Mouse (Mus musculus): Measurements from ENCODE around the gene Trank1.

Trank1 gene

DNA sequence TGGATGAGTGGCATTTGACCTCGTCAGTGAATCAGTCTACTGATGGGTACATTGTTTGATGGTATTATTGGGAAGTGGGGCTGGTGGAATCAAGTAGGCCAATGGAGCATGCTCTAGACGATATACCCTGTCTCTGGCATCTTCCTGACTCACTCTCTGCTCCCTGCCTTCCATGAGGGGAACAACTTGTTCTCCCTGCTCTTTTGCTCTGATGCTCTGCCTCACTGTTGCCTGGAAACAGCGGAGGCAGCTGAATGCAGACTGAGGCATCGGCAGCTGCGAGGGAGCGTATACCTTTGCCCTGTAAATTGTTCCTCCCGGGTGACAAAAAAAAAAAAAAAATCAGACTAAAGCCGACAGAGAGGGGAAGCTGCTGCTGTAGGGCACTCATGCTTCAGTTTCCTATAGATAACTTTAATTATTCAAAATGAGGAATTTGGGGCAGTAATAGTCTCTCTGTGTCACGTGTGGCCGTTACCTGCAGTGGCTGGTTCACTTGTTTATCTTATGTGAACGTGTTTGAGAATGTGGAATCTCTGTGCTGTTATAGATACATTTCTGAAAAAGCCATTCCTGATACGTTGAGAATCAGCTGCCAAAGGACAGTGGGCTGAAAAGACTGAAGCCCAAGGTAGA lies 9.2 kb upstream of the Trank1 start:
- no peak for DNase-seq (ENCODE audit: low spot score)

DNA sequence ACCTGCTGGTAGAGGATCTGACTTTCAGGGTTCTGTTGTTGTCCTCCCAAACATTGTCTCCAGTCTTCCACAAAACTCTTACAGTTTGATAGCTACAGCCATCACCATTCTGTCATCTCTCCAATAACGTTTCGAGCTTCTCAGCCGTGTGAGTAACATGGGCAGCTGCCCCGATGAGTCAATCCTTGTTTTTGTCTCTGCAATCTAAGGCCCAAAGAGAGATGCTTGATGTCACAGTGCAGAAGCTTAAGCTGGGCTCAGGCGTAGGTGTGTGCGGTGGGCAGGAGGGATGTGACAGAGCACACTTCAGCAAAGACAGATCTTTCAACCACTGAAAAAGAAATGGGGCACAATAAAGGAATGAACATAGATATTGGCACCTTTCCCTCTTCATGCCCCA lies 7.5 kb upstream of the Trank1 start:
- DNase-seq (ENCODE audit: low spot score) = no peak

DNA sequence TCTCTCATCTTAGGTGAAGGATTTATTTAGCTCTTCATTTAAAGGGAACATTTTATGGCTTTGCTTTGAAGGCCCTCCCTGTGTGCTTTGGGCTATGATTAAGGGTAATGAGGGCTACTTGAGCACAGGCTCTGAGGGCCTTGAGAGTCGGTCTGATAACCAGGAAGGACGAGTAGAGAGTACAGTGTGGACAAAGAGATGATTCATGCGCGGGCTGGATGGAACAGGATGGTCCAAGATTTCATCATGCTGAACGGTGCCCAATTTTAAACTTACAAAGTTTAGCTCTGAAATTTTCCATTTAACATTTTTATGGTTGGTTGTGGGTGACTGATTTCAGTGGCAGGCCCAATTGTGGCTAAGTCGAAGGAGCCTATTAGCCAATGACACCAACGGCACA lies 5.4 kb upstream of the Trank1 start:
- DNase-seq (ENCODE audit: low spot score) = no peak

DNA sequence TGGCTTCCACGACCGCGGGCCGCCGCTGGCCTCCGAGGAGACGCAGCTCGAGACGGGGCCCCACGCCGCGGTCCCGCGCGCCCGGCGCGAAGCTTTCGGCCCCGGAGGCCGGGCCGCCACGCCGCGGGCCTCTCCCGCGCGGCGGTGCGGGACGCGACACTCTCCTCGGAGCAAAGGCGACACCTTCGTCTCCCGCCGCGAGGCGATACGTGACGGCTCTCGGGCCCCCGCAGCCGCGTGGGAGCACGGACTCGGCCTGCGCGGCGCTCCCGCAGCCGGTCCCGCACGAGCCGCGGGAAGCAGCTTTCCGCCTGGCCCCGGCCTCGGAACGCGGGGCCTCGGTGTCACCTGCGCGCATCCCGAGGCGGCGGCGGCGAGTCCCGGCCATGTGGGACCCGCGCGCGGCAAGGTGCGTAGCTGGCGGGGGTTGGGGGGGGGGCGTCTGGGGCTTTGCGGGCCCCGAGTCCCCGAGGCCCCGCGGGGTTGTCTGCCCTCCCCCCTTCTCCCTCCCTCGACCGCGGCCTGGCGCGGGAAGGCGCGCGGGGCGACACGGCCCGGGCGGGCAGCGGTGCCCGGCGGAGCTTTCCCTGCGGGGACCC lies 403 bp downstream of the Trank1 start:
- DNase-seq (ENCODE audit: low spot score) = no peak

DNA sequence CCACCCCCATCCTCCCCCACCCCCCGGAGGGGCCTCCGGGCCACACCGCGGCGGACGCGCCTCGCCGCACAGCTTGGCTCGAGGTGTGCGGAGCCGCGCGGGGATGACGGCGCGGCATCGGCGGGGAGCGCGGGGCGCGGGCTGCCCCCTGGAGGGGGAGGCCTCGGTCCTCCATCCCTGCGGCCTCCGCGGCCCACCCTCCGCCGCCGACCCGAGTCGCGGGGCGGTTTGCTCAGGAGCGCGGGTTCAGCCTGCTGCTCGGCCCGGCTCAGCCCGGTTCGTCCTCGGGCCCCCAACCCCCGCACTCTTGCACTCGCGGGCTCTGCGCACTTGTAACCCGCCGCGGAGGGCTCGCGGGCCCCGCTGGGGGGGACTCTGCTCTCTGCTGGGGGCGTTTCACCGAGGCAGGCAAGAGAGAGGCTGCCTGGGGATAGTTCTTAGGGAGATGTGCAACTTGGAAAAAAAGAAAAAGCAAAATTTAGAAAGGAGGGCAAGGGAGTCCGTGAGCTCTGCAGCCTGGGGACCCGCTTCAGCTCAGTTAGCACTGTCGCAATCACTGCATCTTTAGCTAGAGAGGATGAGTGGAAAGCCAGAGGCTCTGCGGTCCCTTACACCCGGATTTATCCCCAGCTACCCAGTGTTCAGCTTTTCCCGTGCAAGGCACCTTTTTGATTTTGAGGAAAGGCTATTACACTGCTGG lies 1.1 kb downstream of the Trank1 start:
- peak; percentile 57 for DNase-seq (ENCODE audit: low spot score)

DNA sequence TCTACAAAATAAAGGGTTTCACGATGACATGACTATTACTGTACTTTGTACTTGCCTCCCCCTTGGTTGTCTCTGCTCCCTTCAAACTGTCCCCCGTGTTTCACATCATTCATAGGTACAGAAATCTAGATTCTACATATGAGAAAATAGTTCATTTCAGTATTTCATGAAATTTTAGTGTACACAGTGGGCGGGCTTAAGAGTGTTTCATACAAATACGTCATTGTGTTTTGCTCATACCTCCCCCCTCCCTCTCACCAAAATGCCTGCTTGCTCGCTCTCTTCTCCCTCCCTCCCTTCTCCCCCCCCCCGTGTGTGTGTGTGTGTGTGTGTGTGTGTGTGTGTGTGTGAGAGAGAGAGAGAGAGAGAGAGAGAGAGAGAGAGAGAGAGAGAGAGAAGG lies 1.8 kb downstream of the Trank1 start:
- no peak for DNase-seq (ENCODE audit: low spot score)

DNA sequence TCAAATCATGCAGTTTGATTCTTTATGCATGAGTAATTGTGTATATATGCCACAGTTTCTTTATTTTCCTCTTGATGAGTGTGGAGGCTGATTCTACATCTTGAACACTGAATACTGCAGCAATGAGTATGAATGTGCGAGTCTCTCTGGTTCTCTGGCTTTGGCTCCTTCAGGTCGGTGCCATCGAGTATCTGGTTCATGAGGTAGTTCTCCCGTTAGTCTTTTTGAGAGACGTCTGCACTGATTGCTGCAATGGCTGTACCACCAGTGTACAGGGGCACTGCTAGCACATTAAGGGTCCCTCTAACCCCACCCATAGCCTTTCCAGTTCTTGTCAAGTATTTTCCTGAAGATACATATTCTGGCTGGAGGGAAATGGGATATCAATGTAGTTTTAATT lies 2.3 kb downstream of the Trank1 start:
- no peak for DNase-seq (ENCODE audit: low spot score)

DNA sequence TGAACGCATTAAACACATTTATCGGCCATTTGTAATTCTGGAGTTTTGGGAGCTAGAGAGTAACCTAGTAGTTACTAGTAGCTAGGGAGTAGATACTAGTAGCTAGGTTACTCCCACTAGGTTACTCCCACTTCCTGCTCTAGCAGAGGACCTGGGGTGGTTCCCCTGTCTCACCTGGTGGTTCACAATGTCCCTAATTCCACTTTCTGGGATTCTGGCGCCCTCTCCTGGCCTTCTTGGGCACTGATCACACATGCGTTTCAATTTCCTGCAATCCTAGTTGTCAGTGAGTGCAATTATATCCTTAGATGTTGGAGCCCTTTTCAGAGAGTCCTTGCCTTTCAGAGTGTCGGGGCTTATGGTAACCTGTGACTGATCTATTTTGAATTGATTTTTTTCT lies 2.7 kb downstream of the Trank1 start:
- peak; percentile 72 for DNase-seq (ENCODE audit: low spot score)

DNA sequence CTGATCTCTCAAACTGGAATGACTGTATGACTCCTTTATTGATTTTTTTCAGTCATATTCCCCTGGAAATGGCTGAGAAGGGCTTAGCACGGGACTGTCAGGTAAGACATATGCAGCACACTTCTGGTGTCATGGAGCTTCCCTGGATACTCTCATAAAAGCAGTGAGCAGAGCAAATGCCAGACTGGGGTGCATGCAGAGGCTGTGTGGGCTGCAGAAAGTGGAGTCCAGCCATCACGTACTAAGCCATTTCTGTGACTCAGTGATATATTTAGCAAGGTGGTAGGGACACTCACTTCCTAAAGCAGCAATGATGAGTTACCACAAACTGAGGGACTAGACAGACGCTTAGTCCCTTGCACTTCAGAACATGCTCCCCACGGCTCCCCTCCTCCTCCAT lies 9.4 kb downstream of the Trank1 start:
- no peak for DNase-seq (ENCODE audit: low spot score)

GRCm38 (mm10) chr9:111324881-111325280 lies 13.3 kb downstream of the Trank1 start:
- no peak for DNase-seq (ENCODE audit: low spot score)

- no peak for DNase-seq (ENCODE audit: low spot score)
Measured at GRCm38 (mm10) chr9:111329881-111330280, 18.3 kb downstream of the Trank1 start.

DNA sequence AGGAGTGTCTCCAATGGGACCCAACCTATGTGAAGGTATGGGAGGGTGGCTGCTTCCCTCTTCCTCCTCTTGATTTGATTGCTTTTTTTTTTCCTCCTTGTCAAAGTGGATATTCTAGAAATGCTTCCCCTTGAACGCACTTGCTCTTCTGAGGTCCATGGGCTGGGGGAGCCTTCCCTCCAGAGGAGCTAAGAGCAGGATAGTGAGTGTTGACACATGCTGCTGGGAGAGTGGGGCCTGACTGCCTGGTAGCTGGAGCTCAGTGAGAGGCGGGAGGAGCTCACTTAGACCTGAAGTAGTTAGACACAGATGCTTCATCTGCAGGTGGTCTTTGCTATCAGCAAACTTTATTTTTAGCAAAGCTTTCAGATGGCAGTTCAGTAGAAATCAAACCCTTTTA lies 22.3 kb downstream of the Trank1 start:
- DNase-seq (ENCODE audit: low spot score) = no peak

DNA sequence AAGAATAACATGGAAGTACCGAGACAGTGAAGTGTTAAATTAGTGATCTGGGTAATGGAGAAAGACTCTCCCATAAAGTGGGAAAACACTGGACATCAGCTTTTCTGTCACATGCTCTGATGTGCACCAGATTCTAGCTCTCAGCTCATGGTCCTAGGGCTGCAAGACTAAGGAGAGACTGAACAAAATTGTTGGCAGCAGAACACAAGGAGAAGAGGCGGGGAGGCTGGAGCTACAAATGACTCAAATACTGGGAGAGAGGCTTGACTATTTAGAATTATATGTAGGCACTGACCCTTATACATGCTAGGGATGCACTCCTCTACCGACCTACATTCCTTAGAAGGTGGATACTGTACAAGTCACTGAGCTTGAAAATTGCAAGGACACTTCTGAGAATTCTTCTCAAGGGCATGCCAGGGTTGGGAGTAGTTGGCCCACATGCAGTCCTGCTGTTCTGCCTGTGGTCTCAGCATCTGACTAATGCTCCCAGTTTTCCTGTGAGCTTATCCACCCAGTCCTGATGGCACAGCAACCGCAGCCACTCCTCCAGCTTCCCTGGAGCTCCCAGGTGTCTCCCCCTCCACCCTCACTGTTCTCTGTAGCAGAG lies 23.1 kb downstream of the Trank1 start:
- no peak for DNase-seq (ENCODE audit: low spot score)

- DNase-seq (ENCODE audit: low spot score) = no peak
Measured at GRCm38 (mm10) chr9:111351233-111351632, 39.7 kb downstream of the Trank1 start.

DNA sequence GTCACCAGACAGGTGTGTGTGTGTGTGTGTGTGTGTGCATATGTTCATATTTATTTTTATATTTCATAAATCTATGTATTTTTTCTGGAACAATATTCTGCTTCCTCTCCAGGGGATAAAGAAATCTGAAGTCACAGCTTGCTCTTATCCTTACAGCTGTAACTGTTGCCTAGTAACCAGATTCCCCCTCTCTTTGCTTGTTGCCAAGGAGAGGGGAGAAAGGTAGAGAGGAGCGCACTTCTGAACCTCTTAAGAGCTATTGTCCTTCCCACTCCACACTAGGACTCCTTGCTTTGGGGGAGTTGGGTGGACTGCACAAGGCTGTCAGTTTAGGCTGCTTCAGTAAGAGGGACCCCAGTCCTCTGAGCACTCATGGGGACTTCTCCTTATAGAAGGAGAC lies 40.1 kb downstream of the Trank1 start:
- DNase-seq (ENCODE audit: low spot score) = peak; percentile 7

- no peak for DNase-seq (ENCODE audit: low spot score)
Measured at GRCm38 (mm10) chr9:111352646-111353045, 41.1 kb downstream of the Trank1 start.

DNA sequence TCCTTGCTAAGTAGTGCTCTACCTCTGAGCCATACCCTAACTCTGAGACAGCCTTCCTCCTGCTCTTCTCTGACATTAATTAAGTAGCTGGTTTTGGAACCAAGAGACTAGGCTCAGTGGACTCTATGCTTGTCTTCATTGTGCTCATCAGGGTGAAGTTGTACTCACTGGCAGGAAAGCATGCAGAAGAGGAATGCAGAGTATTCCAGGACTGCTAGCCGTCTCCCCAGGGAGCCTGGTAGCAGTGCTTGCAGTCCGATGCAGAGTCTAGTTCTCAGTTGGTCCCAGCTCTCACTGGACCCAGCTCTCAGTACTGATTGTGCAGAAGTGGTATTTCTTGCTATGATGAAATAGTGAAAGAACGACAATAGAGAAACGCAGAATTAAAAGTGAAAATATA lies 43.5 kb downstream of the Trank1 start:
- DNase-seq (ENCODE audit: low spot score) = peak; percentile 44

- DNase-seq (ENCODE audit: low spot score) = peak; percentile 62
Measured at GRCm38 (mm10) chr9:111356386-111356785, 44.8 kb downstream of the Trank1 start.

DNA sequence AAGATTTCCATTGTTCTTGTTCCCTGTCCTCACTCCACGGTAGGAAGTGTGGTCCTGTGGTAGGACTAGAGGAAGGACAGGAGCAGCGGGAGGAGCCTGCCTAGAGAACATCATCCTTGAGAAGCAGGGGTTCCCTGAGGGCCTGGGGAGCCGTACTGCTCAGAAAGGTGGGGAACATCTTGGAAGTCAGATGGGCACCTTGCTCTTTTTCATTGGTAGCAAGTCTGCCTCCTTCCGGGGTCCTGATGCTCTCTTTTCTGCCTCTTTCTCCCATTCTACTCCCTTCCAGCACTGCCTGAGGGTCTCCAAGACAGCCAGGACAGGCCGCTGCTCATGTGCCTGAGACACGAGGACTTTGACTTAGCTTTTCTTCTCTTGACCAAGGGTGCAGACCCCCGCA lies 52.1 kb downstream of the Trank1 start:
- DNase-seq (ENCODE audit: low spot score) = no peak

DNA sequence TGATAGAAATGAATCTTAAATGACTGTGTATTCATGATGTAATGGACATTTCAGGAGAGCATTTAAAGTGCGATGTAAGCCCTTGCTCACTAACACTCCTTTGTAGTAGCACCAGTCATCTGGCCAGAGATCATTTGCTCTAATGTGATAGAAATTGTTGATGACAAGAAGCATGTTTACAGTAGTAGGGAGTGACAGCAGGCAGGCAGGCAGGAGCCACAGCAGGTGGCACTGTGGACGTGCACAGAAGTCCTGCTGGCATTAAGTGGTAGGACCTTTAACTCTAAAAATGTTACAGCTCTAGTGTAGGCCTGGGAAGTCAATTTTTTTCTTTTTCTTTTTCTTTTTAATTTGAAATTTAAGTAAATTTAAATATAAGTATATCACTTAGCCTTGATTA lies 56.2 kb downstream of the Trank1 start:
- no peak for DNase-seq (ENCODE audit: low spot score)

DNA sequence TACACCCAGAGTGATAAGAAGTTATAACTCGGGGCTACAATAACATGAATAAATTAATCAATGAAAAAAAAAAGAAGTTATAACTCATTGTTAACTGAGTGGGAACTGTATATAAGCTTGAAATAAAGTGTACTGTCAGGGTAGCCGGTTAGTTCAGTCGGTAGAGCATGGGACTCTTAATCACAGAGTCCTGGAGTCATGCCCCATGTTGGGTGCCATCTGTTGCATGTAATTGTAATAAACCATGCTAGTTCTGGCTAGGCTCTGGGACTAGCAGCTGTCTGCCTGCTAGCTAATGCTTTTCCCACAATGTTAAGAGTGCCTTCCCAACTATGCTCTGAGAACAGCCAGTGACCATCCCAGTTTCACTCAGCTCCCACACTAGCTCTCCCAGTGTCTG lies 60.5 kb downstream of the Trank1 start:
- DNase-seq (ENCODE audit: low spot score) = no peak

DNA sequence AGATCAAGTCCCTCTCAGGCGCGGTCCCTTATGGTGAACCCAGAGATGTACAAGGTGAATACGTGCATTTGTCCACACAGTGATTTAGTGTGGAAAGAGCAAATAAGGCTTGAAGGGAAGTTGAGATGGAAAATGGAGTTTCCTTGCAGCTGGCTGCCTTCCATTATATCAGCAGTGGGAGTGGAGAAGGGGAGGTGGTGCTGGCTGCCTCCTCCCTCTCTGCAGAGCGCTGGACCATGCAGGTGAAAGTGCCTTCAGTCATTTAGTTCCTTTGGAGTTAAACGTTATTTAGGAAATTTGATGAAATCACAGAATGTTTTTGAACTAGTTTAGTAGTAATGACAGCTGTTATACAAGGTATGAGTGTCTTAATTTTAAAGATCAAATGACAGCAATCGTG lies 66.3 kb downstream of the Trank1 start:
- no peak for DNase-seq (ENCODE audit: low spot score)
